Mouse (Mus musculus) left cerebral cortex, postnatal 10 days (tissue): ENCODE results near the gene Taar8b. TPM values are rescaled to one million over a fixed set of nuclear protein-coding genes. Genes with fewer than 3 reads are reported as not detected.
"Not testable (repeated sequence)": the region's sequence is repeated elsewhere in the genome, so short reads cannot be mapped to it uniquely, and the experiment has no call there.

ENCODE experiments used
- DNase-seq, 2 experiments: peaks; one replicate each; pipeline ENCODE4 v3.0.0; 2021 to 2022; ENCODE audit warnings: low spot score in 2 of 2, mixed read lengths in 1 of 2; ENCODE audit errors: extremely low spot score in 1 of 2
- intact Hi-C: fragments of 180-260 bp; cut with DNase I; formaldehyde crosslinking; loops from one replicate; pipeline ENCODE4 v1.15.1; 2025
- total RNA-seq, 2 experiments: library from RNA; stranded (reverse); gene quantifications; 2 replicates each; pipeline ENCODE4 v1.2.3; 2021

The Taar8b gene
- total RNA-seq, 2 experiments from 2014 or later = not detected

DNA sequence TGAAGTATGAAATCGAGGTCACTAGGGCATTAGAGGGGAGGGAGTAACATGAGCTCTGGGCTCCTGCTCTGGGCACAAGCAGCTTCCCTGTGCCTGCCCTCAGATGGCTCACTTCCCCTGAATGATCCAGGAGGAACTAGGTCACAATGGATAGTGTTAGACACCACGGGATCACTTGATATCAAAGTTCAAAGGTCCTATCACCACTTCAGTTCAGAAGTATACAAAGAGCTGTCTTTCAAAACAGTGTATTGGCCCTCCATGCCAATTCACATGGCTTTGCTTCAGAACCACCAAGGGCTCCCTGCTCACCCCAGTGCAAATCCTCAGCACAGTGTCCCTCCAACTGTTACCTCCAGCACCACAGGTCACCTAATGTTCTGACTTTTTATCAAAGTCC is 17.3 kb downstream of the Taar8b start:
- intact Hi-C loops, DNase-seq: not testable (repeated sequence)

DNA sequence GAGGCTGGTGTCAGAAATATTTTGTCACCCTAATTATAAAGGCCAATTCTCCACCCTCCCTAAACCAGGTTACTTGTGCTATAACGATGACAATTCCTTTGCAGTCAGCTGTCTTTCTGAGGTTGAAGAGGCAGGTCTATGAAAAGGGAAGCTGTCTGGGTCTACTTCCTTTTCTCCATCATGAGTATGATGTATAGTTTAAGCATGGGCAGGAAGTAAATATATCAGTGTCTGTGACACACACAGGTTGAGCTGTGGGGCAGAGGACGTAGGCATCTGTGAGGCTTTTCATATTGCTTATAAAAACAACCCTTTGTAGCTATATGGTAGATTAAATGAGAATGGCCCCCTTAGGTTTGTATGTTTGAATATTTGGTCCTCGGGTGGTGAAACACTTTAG is 33.1 kb downstream of the Taar8b start:
- DNase-seq = no peak
- intact Hi-C loops = no loop called here

DNA sequence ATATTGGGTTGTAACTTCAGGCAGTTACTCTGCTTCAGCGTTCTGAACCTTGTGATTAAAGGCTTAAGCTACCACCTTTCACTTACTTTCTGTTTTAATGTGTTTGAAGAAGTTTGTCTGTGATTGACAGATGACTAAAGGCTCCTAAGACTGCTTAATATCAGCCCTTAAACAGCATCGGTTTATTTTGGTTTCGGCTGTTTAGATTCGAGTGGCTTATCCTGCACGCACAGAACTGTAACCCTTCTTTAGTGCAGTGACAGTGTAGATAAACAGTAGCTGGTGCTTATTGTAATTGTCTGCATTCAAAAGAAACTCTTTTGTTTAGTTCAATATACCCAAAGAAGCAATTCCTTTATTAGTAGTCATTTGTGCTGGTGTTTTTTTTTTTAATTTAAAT is 40.1 kb downstream of the Taar8b start:
- no peak for DNase-seq
- intact Hi-C loops = no loop called here

DNA sequence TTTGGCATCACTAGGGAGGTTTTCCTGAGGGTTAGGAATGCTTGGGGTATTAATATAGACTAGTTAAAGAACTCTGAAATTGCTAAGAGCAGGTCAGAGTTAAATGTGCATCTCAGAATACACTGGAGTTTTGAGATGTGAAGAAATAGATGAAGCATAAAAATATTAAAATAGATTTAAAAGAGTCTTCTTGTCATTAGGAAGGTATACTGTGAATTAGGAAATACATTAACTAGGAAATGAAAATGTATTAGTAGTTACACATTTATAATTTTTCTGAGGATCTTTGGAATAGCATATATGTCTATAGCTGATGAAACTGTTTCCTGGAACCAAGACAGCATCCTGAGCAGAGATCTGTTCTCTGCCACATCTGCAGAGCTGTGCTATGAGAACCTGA is 42.9 kb downstream of the Taar8b start, which contains the start of gene Taar7f:
Taar7f (plus strand) TSS at position 301 of the 400 bp plus-strand sequence.
- intact Hi-C loops = no loop called here
- no peak for DNase-seq

Other genes starting within 250 kb of the Taar8b start
- not detected for gene Vnn3, start 240.8 kb downstream of the Taar8b start, total RNA-seq
- gene Vnn1, start 197.6 kb downstream of the Taar8b start, total RNA-seq = under 1 TPM; 0.36 to 0.69 TPM
- not detected for gene Taar1, start 171.9 kb downstream of the Taar8b start, total RNA-seq
- gene Taar2, start 153.7 kb downstream of the Taar8b start, total RNA-seq = not detected
- gene Taar3, start 142.7 kb downstream of the Taar8b start, total RNA-seq = under 1 TPM in 1 of 2 experiments, not detected in 1; 0.34 TPM
- not detected for gene Taar4, start 131.8 kb downstream of the Taar8b start, total RNA-seq
- gene Taar5, start 121.6 kb downstream of the Taar8b start, total RNA-seq = not detected
- not detected for gene Taar6, start 106.6 kb downstream of the Taar8b start, total RNA-seq
- gene Taar7a, start 98.8 kb downstream of the Taar8b start, total RNA-seq = not detected
- gene Taar7b, start 92.4 kb downstream of the Taar8b start, total RNA-seq = not detected
- not detected for gene Taar7d, start 65.1 kb downstream of the Taar8b start, total RNA-seq
- gene Taar7e, start 54.7 kb downstream of the Taar8b start, total RNA-seq = not detected
- not detected for gene Taar7f, start 42.8 kb downstream of the Taar8b start, total RNA-seq
- not detected for gene Taar8a, start 15.8 kb downstream of the Taar8b start, total RNA-seq
- not detected for gene Taar8c, start 9.6 kb upstream of the Taar8b start, total RNA-seq
- gene Taar9, start 17.2 kb upstream of the Taar8b start, total RNA-seq = not detected
- 100 to 1,000 TPM; 190 to 199 TPM for gene Stx7, start 57.0 kb upstream of the Taar8b start, total RNA-seq
- 1 to 10 TPM; 7.3 to 9.3 TPM for gene Moxd1, start 131.2 kb upstream of the Taar8b start, total RNA-seq